Mouse (Mus musculus): Measurements from ENCODE around the gene Dock7.

DNA sequence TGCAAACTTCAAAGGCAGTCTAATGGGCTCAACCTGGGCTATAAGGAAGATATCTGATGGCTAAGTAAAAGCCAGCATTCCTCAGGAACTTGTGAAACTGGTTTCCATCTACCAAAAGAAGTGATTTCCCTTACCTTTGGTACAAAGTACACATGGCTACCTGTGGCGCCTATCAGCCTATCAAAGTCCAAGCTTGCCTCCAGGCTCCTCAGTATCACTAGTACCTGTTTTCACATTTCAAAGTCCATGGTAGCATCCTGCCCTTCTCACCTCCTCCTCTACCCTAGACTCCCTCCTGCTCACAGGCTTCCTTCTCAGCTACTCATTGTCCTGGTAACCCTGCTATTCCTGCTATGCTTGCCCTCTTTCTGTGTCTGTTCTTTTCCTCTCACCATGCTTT is 202.5 kb downstream of the Dock7 start:
- TF ChIP-seq CTCF (IDR thresholded peaks at IDR 0.05; ENCODE audit: extremely low read depth, insufficient read length, insufficient replicate concordance, low read depth, low read length): no peak
- TF ChIP-seq POLR2A (IDR thresholded peaks at IDR 0.05; ENCODE audit: low read depth, low read length): no peak
